Mouse (Mus musculus): ENCODE data around the gene Dnah8. TPM values are rescaled to one million over a fixed set of nuclear protein-coding genes. Genes with fewer than 3 reads are reported as not detected.

The Dnah8 gene
- polyA plus RNA-seq, 1 experiment: 0.50 TPM

DNA sequence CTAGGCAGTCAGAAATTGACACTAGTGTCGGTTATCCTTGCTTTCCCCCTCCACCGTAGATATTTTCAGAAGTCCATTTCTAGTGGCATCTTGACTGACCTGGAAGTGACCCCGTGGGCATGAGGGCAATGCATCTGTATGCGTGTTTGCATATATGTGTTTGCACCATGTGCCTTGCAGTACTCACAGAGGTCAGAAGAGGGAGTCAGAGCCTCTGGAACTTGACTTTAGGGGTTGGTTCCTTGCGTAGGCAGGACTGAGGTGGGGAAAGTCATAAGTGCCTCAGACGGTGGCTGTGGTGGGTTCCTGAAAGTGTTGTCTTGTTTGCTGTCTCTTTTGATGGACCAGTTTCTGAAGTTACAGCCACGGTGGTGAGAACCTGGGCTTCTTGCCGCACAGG, 110.6 kb downstream of the Dnah8 start:
- H3K4me1 ChIP-seq (ENCODE audit: control insufficient read depth, insufficient read depth, low read length): no peaks in the 10 kb centered on the region
- TF ChIP-seq CTCF (IDR thresholded peaks at IDR 0.05; ENCODE audit: extremely low read depth, insufficient read depth, low read length): no peak
- TF ChIP-seq POLR2A (IDR thresholded peaks at IDR 0.05; ENCODE audit: extremely low read depth, insufficient read depth, low read length): no peak
- H3K27ac ChIP-seq (ENCODE audit: insufficient read depth, low read length): no peak overlapping the region
- no peak overlapping the region for H3K4me3 ChIP-seq (ENCODE audit: insufficient read depth, low read length)

DNA sequence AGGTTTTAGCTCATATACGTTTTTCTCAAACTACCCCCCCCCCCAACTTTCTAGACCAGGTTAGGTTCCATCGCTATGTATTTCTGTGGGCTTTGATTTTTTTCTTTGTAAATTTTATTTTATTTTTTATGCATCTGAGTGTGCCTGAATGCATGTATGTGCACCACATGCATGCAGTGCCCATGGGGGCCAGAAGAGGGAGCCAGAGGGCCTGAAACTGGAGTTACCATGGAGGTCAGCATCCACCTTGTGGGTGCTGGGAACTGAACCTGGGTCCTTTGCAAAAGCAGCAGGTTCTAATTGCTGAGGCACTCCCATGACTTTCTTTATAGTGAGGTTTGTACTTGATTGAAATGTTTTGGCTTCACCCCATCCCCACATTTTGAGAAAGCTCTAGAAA, 111.3 kb downstream of the Dnah8 start:
- Histone ChIP-seq H3K4me3 (ENCODE audit: insufficient read depth, low read length) (no peak overlapping the region), H3K27ac (ENCODE audit: insufficient read depth, low read length) (no peak overlapping the region), H3K4me1 (ENCODE audit: control insufficient read depth, insufficient read depth, low read length) (no peaks in the 10 kb centered on the region)
- TF ChIP-seq CTCF (IDR thresholded peaks at IDR 0.05; ENCODE audit: extremely low read depth, insufficient read depth, low read length) (no peak), POLR2A (IDR thresholded peaks at IDR 0.05; ENCODE audit: extremely low read depth, insufficient read depth, low read length) (no peak)

DNA sequence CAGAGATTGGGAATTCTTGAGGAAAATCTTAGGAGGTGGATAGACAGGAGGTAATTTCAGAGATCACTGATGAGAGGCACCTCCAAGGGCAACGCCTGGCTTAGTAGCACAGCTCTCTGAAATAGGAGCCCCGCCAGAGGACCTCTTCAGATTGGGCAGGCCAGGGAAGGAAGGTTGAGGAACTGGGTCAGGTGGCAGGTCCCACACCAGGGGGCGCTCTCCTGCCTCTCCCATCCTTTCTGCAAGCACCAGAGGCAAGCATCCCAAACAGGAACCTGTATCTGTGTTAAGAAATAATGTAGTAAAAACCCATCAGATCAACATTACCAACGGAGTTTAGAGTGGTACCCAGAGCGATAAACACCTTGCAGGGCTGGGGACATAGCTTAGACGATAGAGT, 113.6 kb downstream of the Dnah8 start:
- H3K4me1 ChIP-seq (ENCODE audit: control insufficient read depth, insufficient read depth, low read length): no peaks in the 10 kb centered on the region
- no peak overlapping the region for H3K4me3 ChIP-seq (ENCODE audit: insufficient read depth, low read length)
- H3K27ac ChIP-seq (ENCODE audit: insufficient read depth, low read length): no peak overlapping the region
- TF ChIP-seq POLR2A (IDR thresholded peaks at IDR 0.05; ENCODE audit: extremely low read depth, insufficient read depth, low read length) (no peak), CTCF (IDR thresholded peaks at IDR 0.05; ENCODE audit: extremely low read depth, insufficient read depth, low read length) (peak; percentile 28)

DNA sequence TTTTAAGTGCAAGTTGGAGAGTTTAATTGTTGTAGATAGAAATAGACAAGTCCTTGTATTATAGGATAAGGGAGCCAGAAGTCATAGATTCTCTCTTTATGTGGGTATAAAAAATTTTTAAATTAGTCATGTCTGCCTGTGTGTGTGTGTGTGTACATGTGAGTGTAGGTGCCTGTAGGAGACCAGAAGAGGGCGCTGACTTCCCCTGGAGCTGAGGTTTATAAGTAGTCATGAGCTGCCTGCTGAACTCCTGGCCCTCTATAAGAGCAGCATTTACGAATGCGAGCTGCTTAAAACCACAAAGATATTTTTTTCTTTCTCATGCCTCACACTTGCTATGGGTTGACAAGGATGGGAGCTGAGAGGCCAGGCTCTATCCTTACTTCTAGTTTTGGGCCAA, 115.6 kb downstream of the Dnah8 start:
- Histone ChIP-seq H3K4me1 (ENCODE audit: control insufficient read depth, insufficient read depth, low read length) (no peaks in the 10 kb centered on the region), H3K27ac (ENCODE audit: insufficient read depth, low read length) (no peak overlapping the region), H3K4me3 (ENCODE audit: insufficient read depth, low read length) (no peak overlapping the region)
- TF ChIP-seq CTCF (IDR thresholded peaks at IDR 0.05; ENCODE audit: extremely low read depth, insufficient read depth, low read length) (no peak), POLR2A (IDR thresholded peaks at IDR 0.05; ENCODE audit: extremely low read depth, insufficient read depth, low read length) (no peak)

DNA sequence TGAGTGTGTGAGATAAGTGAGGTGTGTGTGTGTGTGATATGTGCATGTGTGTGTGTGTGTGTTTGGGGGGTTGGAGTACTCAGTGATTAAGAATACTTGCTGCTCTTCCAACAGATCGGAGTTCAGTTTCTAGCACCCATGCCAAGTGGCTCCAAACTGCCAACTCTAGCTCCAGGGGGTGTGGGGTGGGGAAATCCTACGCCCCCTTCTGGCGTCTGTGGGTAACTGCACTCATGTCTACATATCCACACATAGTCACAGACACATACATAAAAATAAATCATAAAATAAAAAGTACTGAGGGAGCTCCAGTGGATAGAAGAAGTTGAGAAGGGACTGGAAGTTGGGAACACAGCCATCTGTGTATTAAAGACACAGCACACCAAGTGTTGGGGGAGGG, 119.8 kb downstream of the Dnah8 start:
- Histone ChIP-seq H3K4me3 (ENCODE audit: insufficient read depth, low read length) (no peak overlapping the region), H3K4me1 (ENCODE audit: control insufficient read depth, insufficient read depth, low read length) (no peaks in the 10 kb centered on the region), H3K27ac (ENCODE audit: insufficient read depth, low read length) (no peak overlapping the region)
- TF ChIP-seq POLR2A (IDR thresholded peaks at IDR 0.05; ENCODE audit: extremely low read depth, insufficient read depth, low read length) (no peak), CTCF (IDR thresholded peaks at IDR 0.05; ENCODE audit: extremely low read depth, insufficient read depth, low read length) (no peak)

DNA sequence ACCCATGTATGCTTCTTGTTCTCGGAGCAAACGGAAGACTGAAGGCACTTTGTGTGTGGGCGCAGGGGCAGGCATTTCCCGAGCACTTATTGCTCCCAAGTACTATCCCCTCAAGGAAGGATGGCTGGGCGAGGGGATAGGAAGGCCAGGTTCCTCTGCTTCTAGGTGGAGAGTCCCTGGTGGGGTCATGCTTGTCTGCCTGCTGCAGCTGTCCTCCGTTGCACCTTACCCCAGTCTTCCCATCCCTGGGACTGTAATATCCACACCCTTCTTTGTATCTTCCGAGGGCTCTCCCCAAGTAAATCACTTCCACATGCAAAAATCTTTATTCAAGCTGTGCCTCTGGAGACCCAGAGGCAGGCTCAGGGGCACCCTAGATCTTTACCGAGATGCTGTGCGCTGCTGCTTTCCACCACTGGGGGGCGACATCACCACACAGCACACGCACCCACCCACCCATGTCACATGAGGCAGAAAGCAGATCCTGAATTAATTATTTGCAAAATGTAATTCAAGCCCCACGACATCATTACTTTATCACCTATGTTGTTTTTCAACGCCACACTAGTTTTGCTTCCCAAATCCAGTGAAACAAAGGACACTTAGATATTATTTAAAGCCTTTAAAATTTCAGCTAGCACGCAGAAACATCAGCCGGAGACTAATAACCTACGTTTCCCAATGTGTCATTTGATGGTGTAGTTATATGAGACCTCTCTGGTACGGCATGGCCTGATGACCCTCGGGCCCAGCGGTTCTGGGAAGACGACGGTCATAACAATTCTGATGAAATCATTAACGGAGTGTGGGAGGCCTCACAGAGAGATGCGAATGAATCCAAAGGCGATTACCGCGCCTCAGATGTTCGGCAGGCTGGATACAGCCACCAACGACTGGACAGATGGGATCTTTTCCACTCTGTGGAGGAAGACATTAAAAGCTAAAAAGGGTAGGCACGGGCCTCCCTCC, 122.2 kb downstream of the Dnah8 start:
- no peak overlapping the region for H3K27ac ChIP-seq (ENCODE audit: insufficient read depth, low read length)
- no peak overlapping the region for H3K4me3 ChIP-seq (ENCODE audit: insufficient read depth, low read length)
- TF ChIP-seq CTCF (IDR thresholded peaks at IDR 0.05; ENCODE audit: extremely low read depth, insufficient read depth, low read length): peak; percentile 94
- no peak for TF ChIP-seq POLR2A (IDR thresholded peaks at IDR 0.05; ENCODE audit: extremely low read depth, insufficient read depth, low read length)
- no peaks in the 10 kb centered on the region for H3K4me1 ChIP-seq (ENCODE audit: control insufficient read depth, insufficient read depth, low read length)

DNA sequence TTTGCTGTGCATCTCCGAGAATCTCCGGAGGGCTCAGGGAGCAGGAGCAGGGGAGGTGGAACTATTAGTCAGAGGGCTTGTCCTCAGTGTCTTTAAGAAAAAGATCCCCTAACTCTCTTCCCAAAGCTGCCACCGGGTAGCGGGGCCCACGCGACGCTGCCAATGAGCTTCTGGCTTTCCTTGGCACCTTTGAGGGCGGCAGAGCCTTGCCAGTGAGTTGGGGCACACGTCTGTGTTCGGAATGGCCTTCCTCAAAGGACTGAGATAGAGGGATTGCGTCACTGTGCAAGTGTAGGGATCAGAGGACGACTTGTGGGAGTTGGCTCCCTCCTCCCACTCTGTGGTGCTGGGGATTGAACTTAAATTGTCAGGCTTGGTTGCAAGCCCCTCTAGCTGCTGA, 125.2 kb downstream of the Dnah8 start:
- TF ChIP-seq POLR2A (IDR thresholded peaks at IDR 0.05; ENCODE audit: extremely low read depth, insufficient read depth, low read length) (no peak), CTCF (IDR thresholded peaks at IDR 0.05; ENCODE audit: extremely low read depth, insufficient read depth, low read length) (no peak)
- Histone ChIP-seq H3K4me1 (ENCODE audit: control insufficient read depth, insufficient read depth, low read length) (no peaks in the 10 kb centered on the region), H3K27ac (ENCODE audit: insufficient read depth, low read length) (no peak overlapping the region)

DNA sequence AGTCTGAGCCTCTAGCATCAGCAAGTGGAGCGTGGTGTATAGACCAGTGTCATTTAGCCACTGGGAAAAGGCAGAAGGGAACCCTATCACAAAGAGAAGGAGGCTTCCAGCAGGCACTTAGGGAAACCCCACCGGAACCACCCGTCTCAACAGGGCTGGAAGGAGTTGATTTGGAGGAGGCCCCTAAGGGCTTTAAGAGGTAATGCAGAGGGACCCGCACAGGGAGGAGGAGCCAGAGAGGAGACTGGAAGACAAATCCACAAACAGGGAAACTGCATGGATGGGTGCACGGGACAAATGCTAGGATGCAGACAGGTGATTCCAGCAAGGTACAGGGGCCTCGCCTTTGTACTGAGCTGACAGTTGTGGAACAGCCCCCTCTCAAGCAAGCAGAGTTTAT, 126.1 kb downstream of the Dnah8 start:
- Histone ChIP-seq H3K4me1 (ENCODE audit: control insufficient read depth, insufficient read depth, low read length) (no peaks in the 10 kb centered on the region), H3K27ac (ENCODE audit: insufficient read depth, low read length) (no peak overlapping the region), H3K4me3 (ENCODE audit: insufficient read depth, low read length) (no peak overlapping the region)
- no peak for TF ChIP-seq CTCF (IDR thresholded peaks at IDR 0.05; ENCODE audit: extremely low read depth, insufficient read depth, low read length)
- no peak for TF ChIP-seq POLR2A (IDR thresholded peaks at IDR 0.05; ENCODE audit: extremely low read depth, insufficient read depth, low read length)

More for the DNA sequence above, 125.2 kb downstream of the Dnah8 start:
- H3K4me3 ChIP-seq (ENCODE audit: insufficient read depth, low read length): no peak overlapping the region

DNA sequence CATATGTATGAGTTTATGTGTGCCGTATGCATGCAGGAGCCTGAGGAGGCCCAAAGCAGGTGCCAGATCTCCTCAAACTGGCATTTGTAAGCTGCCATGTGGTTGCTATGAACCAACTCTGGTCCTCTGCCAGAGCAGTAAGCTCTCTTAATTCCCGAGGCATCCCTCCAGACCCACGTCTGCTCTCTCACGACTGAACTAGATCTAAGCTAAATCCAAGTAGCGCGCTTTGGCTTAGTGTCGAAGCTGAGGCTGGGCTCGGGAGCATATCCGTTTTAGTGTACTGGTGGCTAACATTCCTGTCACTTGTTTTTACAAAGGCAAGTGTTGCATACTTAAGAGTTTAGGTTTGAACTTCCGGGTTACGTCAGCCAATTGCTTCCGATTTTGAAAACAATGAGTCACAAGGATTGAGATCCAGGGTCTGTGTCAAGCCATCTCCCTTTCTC, 128.2 kb downstream of the Dnah8 start:
- TF ChIP-seq POLR2A (IDR thresholded peaks at IDR 0.05; ENCODE audit: extremely low read depth, insufficient read depth, low read length) (no peak), CTCF (IDR thresholded peaks at IDR 0.05; ENCODE audit: extremely low read depth, insufficient read depth, low read length) (no peak)
- Histone ChIP-seq H3K4me1 (ENCODE audit: control insufficient read depth, insufficient read depth, low read length) (no peaks in the 10 kb centered on the region), H3K4me3 (ENCODE audit: insufficient read depth, low read length) (no peak overlapping the region), H3K27ac (ENCODE audit: insufficient read depth, low read length) (no peak overlapping the region)

DNA sequence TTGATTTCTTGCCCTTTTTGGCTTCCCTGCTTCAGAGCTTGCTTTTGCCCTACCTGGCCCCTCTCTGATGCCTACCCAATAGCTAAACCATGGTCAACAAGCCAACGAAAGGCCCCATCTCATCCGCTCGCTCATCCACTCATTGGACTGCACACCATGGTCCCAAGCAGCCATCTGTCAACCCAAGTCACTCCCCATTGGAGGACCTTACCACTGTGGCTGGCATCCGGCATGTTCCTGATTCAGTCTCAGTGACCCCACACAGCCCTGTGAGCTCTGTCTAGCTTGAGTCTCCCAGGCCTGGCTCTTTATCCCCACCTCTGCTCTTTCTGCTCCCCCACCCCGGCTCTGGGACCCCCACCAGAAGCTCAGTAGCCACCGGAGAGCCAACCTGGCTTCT, 129.0 kb downstream of the Dnah8 start:
- Histone ChIP-seq H3K4me3 (ENCODE audit: insufficient read depth, low read length) (no peak overlapping the region), H3K4me1 (ENCODE audit: control insufficient read depth, insufficient read depth, low read length) (no peaks in the 10 kb centered on the region), H3K27ac (ENCODE audit: insufficient read depth, low read length) (no peak overlapping the region)
- no peak for TF ChIP-seq POLR2A (IDR thresholded peaks at IDR 0.05; ENCODE audit: extremely low read depth, insufficient read depth, low read length)
- no peak for TF ChIP-seq CTCF (IDR thresholded peaks at IDR 0.05; ENCODE audit: extremely low read depth, insufficient read depth, low read length)
